31 mouse cellular contexts compared by ENCODE assay signal in genomic region chr14:93058799-93059198, GRCm38 (mm10).
"Had no signal": no experiment of that assay in that cellular context is flagged by ENCODE, and none has a peak within 500 bp of the region (broad histone marks: within the 10 kb centered on the region; RNA-seq: fewer than 3 reads in every experiment).

No protein-coding gene starts in this region.

- H3K4me1 ChIP-seq: limb, embryonic 10.5 days; limb, embryonic 12.5 days; limb, embryonic 13.5 days; limb, embryonic 15.5 days; liver, embryonic 12.5 days; liver, embryonic 13.5 days; liver, embryonic 15.5 days; lung, embryonic 15.5 days; megakaryocyte, embryonic 14.5 days; midbrain, embryonic 12.5 days; midbrain, embryonic 13.5 days; midbrain, embryonic 15.5 days had no signal

- H3K27ac ChIP-seq: limb, embryonic 10.5 days; limb, embryonic 12.5 days; limb, embryonic 13.5 days; limb, embryonic 15.5 days; liver, embryonic 12.5 days; liver, embryonic 13.5 days; liver, embryonic 14.5 days; liver, embryonic 15.5 days; lung, embryonic 15.5 days; macrophage; midbrain, embryonic 10.5 days; midbrain, embryonic 12.5 days; midbrain, embryonic 13.5 days; midbrain, embryonic 15.5 days had no signal

- DNase-seq: left cerebral cortex, postnatal 4 days; liver; liver, embryonic 13.5 days; liver, postnatal 0 days; lung, adult 18-20 months; lung, adult 2 months; lung, embryonic 14.5 days; lung, postnatal 10 days; lung, postnatal 14 days; lung, postnatal 36 days; lung, postnatal 4 days; midbrain, embryonic 14.5 days had no signal

- H3K27me3 ChIP-seq: limb, embryonic 12.5 days; limb, embryonic 13.5 days; limb, embryonic 15.5 days; liver, embryonic 12.5 days; liver, embryonic 13.5 days; liver, embryonic 15.5 days; lung, embryonic 15.5 days; megakaryocyte, embryonic 14.5 days; midbrain, embryonic 12.5 days; midbrain, embryonic 13.5 days; midbrain, embryonic 15.5 days had no signal

- H3K4me2 ChIP-seq: limb, embryonic 12.5 days; limb, embryonic 13.5 days; limb, embryonic 15.5 days; liver, embryonic 11.5 days; liver, embryonic 12.5 days; liver, embryonic 13.5 days; liver, embryonic 15.5 days; lung, embryonic 14.5 days; lung, embryonic 15.5 days; midbrain, embryonic 11.5 days; midbrain, embryonic 12.5 days; midbrain, embryonic 13.5 days; midbrain, embryonic 15.5 days had no signal

- H3K9me3 ChIP-seq: limb, embryonic 10.5 days; limb, embryonic 12.5 days; limb, embryonic 13.5 days; limb, embryonic 15.5 days; liver, embryonic 12.5 days; liver, embryonic 13.5 days; liver, embryonic 15.5 days; lung, embryonic 15.5 days; midbrain, embryonic 10.5 days; midbrain, embryonic 12.5 days; midbrain, embryonic 13.5 days; midbrain, embryonic 15.5 days had no signal

- H3K4me3 ChIP-seq: limb, embryonic 10.5 days; limb, embryonic 12.5 days; limb, embryonic 13.5 days; limb, embryonic 15.5 days; liver, embryonic 12.5 days; liver, embryonic 13.5 days; liver, embryonic 15.5 days; lung, embryonic 15.5 days; megakaryocyte, embryonic 14.5 days; midbrain, embryonic 10.5 days; midbrain, embryonic 12.5 days; midbrain, embryonic 13.5 days; midbrain, embryonic 15.5 days; myocyte had no signal

- ATAC-seq: liver, embryonic 12.5 days; liver, postnatal 0 days; lung, postnatal 0 days; midbrain, embryonic 13.5 days; midbrain, embryonic 15.5 days; midbrain, embryonic 16.5 days had no signal

- H3K36me3 ChIP-seq: limb, embryonic 10.5 days; limb, embryonic 12.5 days; limb, embryonic 13.5 days; limb, embryonic 15.5 days; liver, embryonic 12.5 days; liver, embryonic 13.5 days; liver, embryonic 15.5 days; lung, embryonic 15.5 days; midbrain, embryonic 10.5 days; midbrain, embryonic 12.5 days; midbrain, embryonic 13.5 days; midbrain, embryonic 15.5 days had no signal

- H3K9ac ChIP-seq: limb, embryonic 12.5 days; limb, embryonic 13.5 days; limb, embryonic 15.5 days; liver, embryonic 12.5 days; liver, embryonic 13.5 days; liver, embryonic 14.5 days; liver, embryonic 15.5 days; liver, postnatal 0 days; lung, embryonic 14.5 days; lung, embryonic 15.5 days; midbrain, embryonic 12.5 days; midbrain, embryonic 13.5 days; midbrain, embryonic 15.5 days had no signal
